Mouse (Mus musculus): ENCODE results near the gene 2700081O15Rik.
A peak's percentile ranks its signal among the peaks of the same experiment; 100 is the strongest.
"Not testable (repeated sequence)": the region's sequence is repeated elsewhere in the genome, so short reads cannot be mapped to it uniquely, and the experiment has no call there.

Gene 2700081O15Rik

GRCm38 (mm10) chr19:7416834-7417735, at the start of gene 2700081O15Rik:
TSS of gene 2700081O15Rik (plus strand) at chr19:7417625.
- peak; percentile 84 for DNase-seq (ENCODE audit: low read depth, low spot score)

GRCm38 (mm10) chr19:7369469-7369868, 48.0 kb upstream of the 2700081O15Rik start:
- not testable (repeated sequence) for DNase-seq (ENCODE audit: low read depth, low spot score)

DNA sequence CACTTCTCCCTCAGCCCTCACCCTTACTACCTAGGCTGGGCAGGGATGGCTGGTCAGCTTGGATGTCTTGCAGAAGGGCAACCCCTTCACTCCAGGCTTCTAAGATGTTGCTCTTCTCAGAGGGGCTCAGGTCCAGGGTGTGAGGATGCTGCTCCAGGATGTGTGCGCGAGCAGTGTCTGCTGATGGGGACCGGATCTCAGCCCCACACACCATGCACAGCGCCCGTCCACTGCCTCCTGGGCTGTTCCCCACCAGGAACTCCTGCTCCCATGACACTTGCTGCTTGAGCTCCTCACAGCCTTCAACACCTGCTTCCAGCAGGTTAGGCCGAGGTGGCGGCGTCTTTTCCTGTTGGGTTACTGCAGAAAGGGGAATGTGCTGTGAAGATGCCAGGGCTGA, 42.9 kb upstream of the 2700081O15Rik start:
- no peak for DNase-seq (ENCODE audit: low read depth, low spot score)

- peak; percentile 62 for DNase-seq (ENCODE audit: low read depth, low spot score)
Observed at GRCm38 (mm10) chr19:7377639-7378038, 39.8 kb upstream of the 2700081O15Rik start.

- peak; percentile 50 for DNase-seq (ENCODE audit: low read depth, low spot score)
Observed at GRCm38 (mm10) chr19:7381906-7382247, 35.5 kb upstream of the 2700081O15Rik start.

- peak; percentile 70 for DNase-seq (ENCODE audit: low read depth, low spot score)
Observed at GRCm38 (mm10) chr19:7382248-7382902, 35.0 kb upstream of the 2700081O15Rik start.

- peak; percentile 96 for DNase-seq (ENCODE audit: low read depth, low spot score)
Observed at GRCm38 (mm10) chr19:7382903-7383865, 34.2 kb upstream of the 2700081O15Rik start, which contains the start of gene Spindoc. TSS of gene Spindoc (minus strand) at chr19:7382994.

DNA sequence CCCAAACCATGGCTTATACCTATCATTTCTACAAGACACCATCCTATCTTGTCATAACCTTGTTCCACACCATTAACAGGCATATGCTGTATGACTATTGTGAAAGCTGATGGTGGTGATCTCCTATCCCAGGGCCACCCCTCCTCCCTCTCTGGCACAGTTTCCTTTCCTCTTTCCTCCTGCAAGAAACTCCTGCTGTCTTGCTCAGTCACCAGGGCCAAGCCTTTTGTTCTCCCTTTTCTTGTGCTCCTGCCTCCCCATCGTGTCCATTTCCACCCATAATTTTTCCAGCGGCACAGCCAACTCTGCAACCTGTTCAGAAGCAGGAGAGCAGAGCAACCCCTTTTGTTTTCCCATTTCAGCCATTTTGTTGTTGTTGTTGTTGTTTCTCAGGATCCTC, 31.4 kb upstream of the 2700081O15Rik start:
- no peak for DNase-seq (ENCODE audit: low read depth, low spot score)

DNA sequence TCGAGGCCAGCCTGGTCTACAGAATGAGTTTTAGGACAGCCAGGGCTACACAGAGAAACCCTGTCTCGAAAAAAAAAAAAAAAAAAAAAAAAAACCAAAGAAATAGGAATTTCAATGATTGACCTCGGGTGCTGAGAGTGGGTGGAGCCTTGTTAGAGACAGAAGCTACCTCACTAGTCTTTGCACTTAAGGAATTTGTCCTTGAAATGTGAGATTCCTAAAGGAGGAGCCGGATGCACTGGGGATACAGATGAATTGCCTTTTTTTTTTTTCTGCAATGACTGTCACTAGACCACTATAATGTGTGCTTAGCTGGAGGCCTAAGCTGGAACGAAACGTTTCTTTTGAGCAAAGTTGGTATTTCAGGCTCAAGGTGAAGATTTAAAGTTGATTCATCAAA, 28.9 kb upstream of the 2700081O15Rik start:
- DNase-seq (ENCODE audit: low read depth, low spot score), result no peak

- peak; percentile 85 for DNase-seq (ENCODE audit: low read depth, low spot score)
Observed at GRCm38 (mm10) chr19:7396867-7397826, 20.3 kb upstream of the 2700081O15Rik start.

GRCm38 (mm10) chr19:7398898-7399297, 18.5 kb upstream of the 2700081O15Rik start:
- DNase-seq (ENCODE audit: low read depth, low spot score), result not testable (repeated sequence)

GRCm38 (mm10) chr19:7400635-7401034, 16.8 kb upstream of the 2700081O15Rik start:
- no peak for DNase-seq (ENCODE audit: low read depth, low spot score)

DNA sequence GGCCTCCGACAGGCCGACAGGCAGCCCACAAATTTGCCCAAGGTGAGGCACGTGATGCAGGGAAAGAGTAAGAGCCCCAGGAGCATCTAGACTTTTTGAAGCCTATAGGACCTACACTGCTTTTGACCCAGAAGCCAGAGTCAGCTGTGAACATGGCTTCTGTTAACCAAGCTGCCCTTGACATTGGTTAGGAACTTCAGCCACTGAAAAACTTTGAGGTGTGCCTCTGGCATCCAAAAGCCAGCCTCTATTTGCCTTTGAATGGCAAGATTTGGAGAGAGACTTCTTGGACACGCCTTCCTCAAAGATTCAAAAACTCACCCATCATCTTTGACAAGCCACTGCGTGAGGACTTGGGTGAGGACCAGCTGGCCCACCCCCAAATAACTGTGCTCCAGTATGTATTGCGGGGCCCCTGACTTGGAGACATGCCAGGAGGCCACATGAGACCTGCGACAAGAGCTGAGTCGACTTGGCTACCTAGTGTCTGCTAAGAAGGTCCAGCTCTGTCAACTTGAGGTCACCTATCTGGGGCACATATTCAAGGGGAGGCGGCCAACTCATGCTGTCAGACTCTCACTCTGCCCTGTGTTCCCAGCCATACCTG, 12.7 kb upstream of the 2700081O15Rik start:
- DNase-seq (ENCODE audit: low read depth, low spot score), result no peak

DNA sequence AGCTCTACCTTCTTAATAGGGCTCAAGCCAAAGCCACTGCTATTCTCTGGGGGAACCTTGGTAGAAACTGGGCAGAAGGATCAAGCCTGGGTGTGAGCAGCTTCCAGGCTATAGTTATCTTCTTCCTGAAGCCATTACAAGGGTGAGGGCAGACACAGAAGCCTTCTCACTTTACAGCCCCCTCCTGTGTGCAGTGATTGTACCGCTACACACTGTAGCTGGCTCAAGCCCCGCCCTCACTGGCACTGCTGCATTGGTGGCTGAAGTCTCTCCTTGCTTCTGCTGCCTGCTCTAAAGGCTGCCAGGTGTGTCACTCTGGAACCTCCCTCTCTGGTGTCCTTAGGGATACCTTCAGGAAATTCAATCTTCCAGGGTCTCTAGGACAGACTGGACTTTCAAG, 5.1 kb upstream of the 2700081O15Rik start:
- DNase-seq (ENCODE audit: low read depth, low spot score), result no peak

DNA sequence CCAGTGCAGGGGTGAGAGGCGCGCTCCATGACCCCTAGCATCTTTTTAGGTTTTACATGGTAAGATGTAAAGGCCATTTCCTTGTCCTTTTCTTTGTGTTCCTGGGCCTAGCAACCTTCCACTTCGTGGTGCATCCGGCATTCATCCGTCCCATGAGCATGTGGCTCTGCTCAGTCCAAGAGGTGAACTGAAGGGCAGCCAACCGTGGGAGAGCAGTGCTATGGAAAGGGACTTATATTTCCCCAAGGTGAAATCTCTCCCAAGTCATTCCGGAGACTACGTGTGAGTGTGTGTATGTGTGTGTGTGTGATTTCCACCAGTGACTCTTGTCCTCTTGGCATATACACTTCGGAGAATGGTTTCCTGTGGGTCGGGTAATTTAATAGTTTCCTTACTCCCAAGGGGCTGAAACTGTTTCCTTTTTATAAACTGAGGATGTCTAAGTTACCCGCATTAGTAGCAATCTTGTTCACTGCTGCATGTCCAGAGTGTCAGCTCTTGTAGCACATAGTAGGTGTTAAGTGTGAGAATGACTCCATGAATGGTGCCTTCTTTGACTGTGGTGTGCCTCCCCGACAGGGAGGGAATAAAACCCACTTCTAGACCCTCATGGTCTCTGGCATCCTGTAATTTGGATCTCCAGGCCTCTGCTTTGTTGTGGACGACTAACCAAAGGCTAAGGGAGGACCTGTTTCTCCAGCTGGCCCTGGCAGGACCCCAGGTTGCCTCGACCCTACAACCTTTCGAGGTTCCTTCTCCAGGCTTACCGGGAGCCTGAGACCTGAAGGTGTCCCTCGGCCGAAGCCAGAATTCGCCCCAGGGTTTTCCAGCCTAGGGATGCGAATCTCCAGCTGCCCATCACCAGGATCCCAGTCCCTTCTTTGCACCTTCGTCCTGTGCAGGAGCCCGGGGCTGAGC, 1.2 kb upstream of the 2700081O15Rik start:
- DNase-seq (ENCODE audit: low read depth, low spot score), result peak; percentile 39

DNA sequence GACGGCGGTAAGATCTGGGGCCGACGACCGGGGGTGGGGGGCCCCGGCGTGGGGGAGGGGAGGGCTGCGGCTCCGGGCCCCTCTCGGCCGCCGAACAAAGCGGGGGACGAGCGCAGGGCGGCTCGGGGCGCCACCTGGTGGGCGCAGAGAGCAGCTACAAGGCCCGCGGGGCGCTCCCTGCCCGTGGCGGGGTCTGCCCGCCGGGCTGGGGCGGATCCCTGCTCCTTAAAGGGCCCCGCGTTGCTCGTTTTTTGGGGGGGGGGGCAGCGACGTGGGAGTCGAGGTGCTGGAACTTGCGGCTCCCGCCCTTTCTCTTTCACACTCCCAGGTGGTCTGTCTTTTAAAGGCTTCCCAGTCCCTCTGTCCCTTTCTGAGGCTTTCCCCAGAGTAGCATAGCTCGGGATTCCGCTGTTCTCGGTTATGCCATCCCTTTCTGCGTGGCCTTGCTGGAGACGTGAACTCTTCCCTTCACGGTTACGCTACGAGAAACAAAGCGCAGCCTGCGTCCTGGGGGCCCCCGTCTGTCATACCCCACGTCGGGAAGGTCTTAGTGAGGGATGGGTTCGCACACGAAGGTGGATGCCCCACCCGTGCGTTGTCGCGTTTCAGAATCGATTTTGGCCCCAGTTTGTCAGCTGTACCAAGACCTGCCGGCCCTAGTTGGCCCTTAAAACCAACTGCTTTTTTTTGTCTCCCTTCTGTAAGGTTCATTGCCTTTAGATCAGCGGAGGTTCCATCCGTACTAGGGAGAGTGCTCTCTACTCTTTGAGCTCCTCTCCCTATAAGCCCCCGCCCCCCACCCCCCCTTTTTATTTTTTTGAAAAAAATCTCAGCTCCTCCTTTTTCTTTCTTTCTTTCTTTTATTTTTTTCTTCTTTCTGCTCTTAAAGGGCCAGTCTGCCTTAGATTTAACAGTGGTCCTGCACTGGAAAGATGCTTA, 755 bp downstream of the 2700081O15Rik start:
- peak; percentile 75 for DNase-seq (ENCODE audit: low read depth, low spot score)

DNA sequence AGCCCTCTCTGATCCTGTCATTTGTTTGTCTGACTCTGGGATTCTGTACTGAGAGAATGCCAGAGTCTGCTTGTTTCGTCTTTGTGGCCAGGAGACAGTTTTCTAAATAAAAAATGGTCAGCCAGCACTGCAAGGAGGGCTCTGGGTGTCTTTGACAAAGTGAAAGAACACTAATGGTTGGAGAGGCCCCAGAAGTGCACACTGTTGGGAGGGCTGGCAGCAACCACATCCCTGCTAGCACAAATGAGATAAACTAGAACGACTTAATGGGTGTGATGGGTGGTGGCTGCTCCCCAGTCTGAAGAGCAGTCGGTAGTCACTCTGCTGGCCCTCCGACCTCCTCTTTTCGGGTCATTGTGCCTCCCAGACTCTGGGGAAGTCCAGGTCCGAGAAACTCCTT, 1.7 kb downstream of the 2700081O15Rik start:
- peak; percentile 20 for DNase-seq (ENCODE audit: low read depth, low spot score)

DNA sequence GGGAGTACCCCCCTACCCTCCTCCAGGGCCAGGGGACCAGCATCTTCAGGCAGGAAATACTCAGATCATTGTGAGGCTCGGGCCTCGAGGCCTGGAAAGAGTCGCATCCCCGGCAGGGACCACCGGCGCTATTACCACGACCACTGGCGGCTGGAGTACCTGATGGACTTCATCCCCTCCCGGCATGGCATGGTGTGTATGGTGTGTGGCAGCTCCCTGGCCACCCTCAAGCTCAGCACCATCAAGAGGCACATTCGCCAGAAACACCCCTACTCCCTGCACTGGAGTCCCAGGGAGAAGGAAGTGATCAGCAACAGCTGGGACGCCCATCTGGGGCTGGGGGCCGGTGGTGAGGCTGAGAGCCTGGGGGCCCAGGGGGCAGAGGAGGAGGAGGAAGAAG, 2.7 kb downstream of the 2700081O15Rik start:
- no peak for DNase-seq (ENCODE audit: low read depth, low spot score)

Measured in 3T3-L1 (cell line).